Mouse (Mus musculus) lung, postnatal 10 days (tissue): ENCODE results near the gene Scgb2b11.
"Not testable (repeated sequence)": the region's sequence is repeated elsewhere in the genome, so short reads cannot be mapped to it uniquely, and the experiment has no call there.

Experiments used
- DNase-seq: peaks from one replicate; pipeline ENCODE4 v3.0.0; 2021

Scgb2b11 gene

GRCm38 (mm10) chr7:32211045-32211444, at the start of gene Scgb2b11:
Scgb2b11 (minus strand) TSS chr7:32211145.
- not testable (repeated sequence) for DNase-seq

- DNase-seq = not testable (repeated sequence)
Observed at GRCm38 (mm10) chr7:32222540-32222939, 11.6 kb upstream of the Scgb2b11 start, which contains the start of gene Scgb1b11. Scgb1b11 (plus strand) TSS chr7:32222840.
